Mouse (Mus musculus) hindbrain, embryonic 16.5 days (tissue): ENCODE data around the gene Kctd13. TPM values are rescaled to one million over a fixed set of nuclear protein-coding genes. Genes with fewer than 3 reads are reported as not detected.

ENCODE experiments used
- ATAC-seq: fragments of 200-750 bp; cut with Nextera tagmentation; 2 replicates; pipeline ENCODE4 v1.8.0; 2017; ENCODE audit warnings: moderate TSS enrichment, moderate library complexity
- H3K27ac ChIP-seq: fragments of 300-500 bp; sonication (generic); 2 replicates; pipeline ENCODE4 v1.5.1; 2014; ENCODE audit warnings: low read depth, mild to moderate bottlenecking, control low read depth, low read length, moderate library complexity
- H3K27me3 ChIP-seq: fragments of 300-500 bp; sonication (generic); replicated peaks from 2 replicates; pipeline ENCODE4 v1.6.1; 2014; ENCODE audit warnings: low read length; ENCODE audit not compliant: control insufficient read depth, insufficient read depth
- H3K36me3 ChIP-seq: fragments of 300-500 bp; sonication (generic); 2 replicates; pipeline ENCODE4 v1.6.1; 2014; ENCODE audit warnings: mild to moderate bottlenecking, low read length, moderate library complexity, mixed read lengths; ENCODE audit not compliant: control insufficient read depth, insufficient read depth
- H3K4me1 ChIP-seq: fragments of 300-500 bp; sonication (generic); 2 replicates; pipeline ENCODE4 v1.6.1; 2014; ENCODE audit warnings: low read depth, low read length; ENCODE audit not compliant: control insufficient read depth, insufficient read depth
- H3K4me2 ChIP-seq: fragments of 300-500 bp; sonication (generic); 2 replicates; pipeline ENCODE4 v1.6.1; 2014; ENCODE audit warnings: mild to moderate bottlenecking, low read length, control low read depth, moderate library complexity
- H3K4me3 ChIP-seq: fragments of 300-500 bp; sonication (generic); 2 replicates; pipeline ENCODE4 v1.5.1; 2014; ENCODE audit warnings: mild to moderate bottlenecking, low read length, control low read depth, moderate library complexity
- H3K9ac ChIP-seq: fragments of 300-500 bp; sonication (generic); 2 replicates; pipeline ENCODE4 v1.6.1; 2014; ENCODE audit warnings: low read depth, mild to moderate bottlenecking, control low read depth, low read length, moderate library complexity
- H3K9me3 ChIP-seq: fragments of 300-500 bp; sonication (generic); 2 replicates; pipeline ENCODE4 v1.6.1; 2014; ENCODE audit warnings: mild to moderate bottlenecking, low read length, moderate library complexity; ENCODE audit not compliant: control insufficient read depth
- WGBS: fragments of 180-500 bp; shearing (Covaris S2); extraction: QIAGEN DNeasy Blood & Tissue Kit; methylation state at CpG from one replicate; pipeline ENCODE4 v1.1.7; 2014; 5-methylcytosine and 5-hydroxymethylcytosine counted together
- polyA plus RNA-seq: library from polyadenylated mRNA; unstranded; fragments of >200 nt; fragmentation: Nextera tagmentation; extraction: Ambion mirVana; gene quantifications from 2 replicates; pipeline ENCODE4 v1.2.1, GENCODE M21; 2015

Gene Kctd13
- polyA plus RNA-seq, 1 experiment from 2014 or later, result 134 TPM

- H3K9ac ChIP-seq, result peak overlapping the region; percentile 78
- H3K4me1 ChIP-seq, result peaks cover 28% of the 10 kb centered on the region
- no peaks in the 10 kb centered on the region for H3K9me3 ChIP-seq
- H3K36me3 ChIP-seq, result no peaks in the 10 kb centered on the region; the same call in 1 of the 2 replicates
- ATAC-seq, result peak; percentile 7; the same call in 1 of the 2 replicates
- H3K4me2 ChIP-seq, result peak overlapping the region; percentile 93
- WGBS, result 5% methylated on average over 26 of the region's 26 CpGs
- no peaks in the 10 kb centered on the region for H3K27me3 ChIP-seq
- peak overlapping the region; percentile 93 for H3K27ac ChIP-seq
- H3K4me3 ChIP-seq, result peak overlapping the region; percentile 70
These were observed 22.3 kb downstream of the Kctd13 start for GRCm38 (mm10) chr7:126950647-126951615.

DNA sequence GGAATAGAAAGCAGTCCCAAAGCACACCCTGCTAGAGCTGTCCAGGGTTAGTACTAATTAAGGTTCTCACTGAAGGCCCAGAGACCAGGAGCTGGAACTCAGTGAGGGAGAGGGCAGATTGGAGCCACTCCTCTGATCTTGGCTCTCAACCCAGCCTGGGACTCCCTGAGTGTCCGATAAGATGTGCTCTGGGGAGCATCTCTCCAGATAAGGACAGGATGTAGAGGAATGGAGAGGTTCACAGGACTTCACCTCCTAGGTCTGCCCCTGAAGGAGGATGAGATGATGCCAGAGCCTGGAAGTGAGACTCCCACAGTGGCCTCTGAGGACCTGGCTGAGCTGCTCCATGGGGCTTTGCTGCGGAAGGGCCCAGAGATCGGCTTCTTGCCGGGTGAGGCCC, 23.1 kb downstream of the Kctd13 start:
- H3K27me3 ChIP-seq, result no peaks in the 10 kb centered on the region
- H3K36me3 ChIP-seq, result 0 out of 2 replicates have a peak, but pooled peaks cover 2% of the 10 kb centered on the region
- H3K9ac ChIP-seq, result peak overlapping the region; percentile 78
- peaks cover 28% of the 10 kb centered on the region for H3K4me1 ChIP-seq
- peak overlapping the region; percentile 93 for H3K4me2 ChIP-seq
- no peak for ATAC-seq
- H3K4me3 ChIP-seq, result peak overlapping the region; percentile 70
- whole genome bisulfite sequencing, result 21% methylated on average over 4 of the region's 4 CpGs
- H3K27ac ChIP-seq, result peak overlapping the region; percentile 58
- H3K9me3 ChIP-seq, result no peaks in the 10 kb centered on the region

- Histone ChIP-seq H3K27me3 (no peaks in the 10 kb centered on the region), H3K36me3 (peaks cover 7% of the 10 kb centered on the region; the same call in 1 of the 2 replicates), H3K4me3 (peak overlapping the region; percentile 70), H3K4me2 (peak overlapping the region; percentile 93), H3K4me1 (peaks cover 27% of the 10 kb centered on the region), H3K27ac (no peak overlapping the region), H3K9me3 (no peaks in the 10 kb centered on the region), H3K9ac (peak overlapping the region; percentile 43)
- WGBS, result 3% methylated on average over 8 of the region's 8 CpGs
- ATAC-seq, result no peak
These were observed 24.0 kb downstream of the Kctd13 start for GRCm38 (mm10) chr7:126952646-126953045.

GRCm38 (mm10) chr7:126955125-126955524, 26.4 kb downstream of the Kctd13 start:
- no peak overlapping the region for H3K4me3 ChIP-seq
- H3K36me3 ChIP-seq, result peaks cover 22% of the 10 kb centered on the region
- no peak overlapping the region for H3K4me2 ChIP-seq
- H3K9me3 ChIP-seq, result no peaks in the 10 kb centered on the region
- H3K9ac ChIP-seq, result no peak overlapping the region; the same call in 1 of the 2 replicates
- no peaks in the 10 kb centered on the region for H3K27me3 ChIP-seq
- ATAC-seq, result no peak
- 71% methylated on average over 3 of the region's 3 CpGs for WGBS
- peaks cover 15% of the 10 kb centered on the region for H3K4me1 ChIP-seq
- no peak overlapping the region for H3K27ac ChIP-seq

DNA sequence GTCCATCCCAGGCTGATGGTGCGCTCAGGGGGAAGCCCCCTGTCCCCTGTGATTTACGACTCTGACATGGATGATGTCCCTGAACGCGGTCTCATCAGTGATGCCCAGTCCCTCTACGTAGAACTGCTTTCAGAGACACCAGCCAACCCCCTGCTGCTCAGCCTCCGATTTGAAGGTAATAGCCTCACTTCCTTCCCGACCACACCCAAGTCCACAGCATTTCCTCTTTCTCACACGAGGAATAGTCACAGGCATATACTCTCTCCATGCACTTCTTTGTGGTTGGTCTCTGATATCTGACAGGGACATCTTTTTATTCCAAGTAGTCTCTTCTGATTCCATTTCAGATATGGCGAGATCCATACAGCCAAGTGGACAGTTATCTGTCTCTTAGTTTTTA, 31.1 kb downstream of the Kctd13 start:
- 71% methylated on average over 9 of the region's 9 CpGs for WGBS
- no peak overlapping the region for H3K27ac ChIP-seq
- H3K9me3 ChIP-seq, result no peaks in the 10 kb centered on the region
- no peak overlapping the region for H3K9ac ChIP-seq
- peaks cover 47% of the 10 kb centered on the region for H3K36me3 ChIP-seq
- H3K4me2 ChIP-seq, result no peak overlapping the region
- 0 out of 2 replicates have a peak, but pooled peaks cover 3% of the 10 kb centered on the region for H3K27me3 ChIP-seq
- H3K4me1 ChIP-seq, result no peaks in the 10 kb centered on the region
- ATAC-seq, result no peak
- H3K4me3 ChIP-seq, result no peak overlapping the region

DNA sequence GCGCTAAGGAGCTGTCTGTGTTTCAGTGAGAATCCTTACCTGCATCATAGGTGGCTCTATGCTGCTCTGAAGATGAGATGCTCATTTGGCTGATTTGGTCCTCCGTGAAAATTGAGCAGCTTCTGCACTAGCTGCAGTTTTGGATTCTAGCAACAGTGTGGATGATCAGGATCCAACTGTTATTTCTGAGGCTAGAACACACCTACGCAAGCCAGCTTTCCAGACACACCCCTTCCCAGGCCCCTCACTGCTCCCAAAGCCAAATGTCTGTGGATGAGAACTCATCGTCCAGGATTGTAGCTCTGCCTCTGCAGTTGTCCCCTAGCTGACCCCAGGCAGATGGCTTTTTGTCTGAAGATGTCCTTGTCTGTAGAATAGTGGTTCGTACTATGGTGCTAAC, 32.4 kb downstream of the Kctd13 start:
- no peak overlapping the region for H3K4me3 ChIP-seq
- no peaks in the 10 kb centered on the region for H3K4me1 ChIP-seq
- 0 out of 2 replicates have a peak, but pooled peaks cover 3% of the 10 kb centered on the region for H3K27me3 ChIP-seq
- H3K36me3 ChIP-seq, result peaks cover 47% of the 10 kb centered on the region
- H3K4me2 ChIP-seq, result no peak overlapping the region
- ATAC-seq, result no peak
- WGBS, result 87% methylated on average over 5 of the region's 5 CpGs
- H3K9me3 ChIP-seq, result no peaks in the 10 kb centered on the region
- H3K9ac ChIP-seq, result no peak overlapping the region
- H3K27ac ChIP-seq, result no peak overlapping the region

DNA sequence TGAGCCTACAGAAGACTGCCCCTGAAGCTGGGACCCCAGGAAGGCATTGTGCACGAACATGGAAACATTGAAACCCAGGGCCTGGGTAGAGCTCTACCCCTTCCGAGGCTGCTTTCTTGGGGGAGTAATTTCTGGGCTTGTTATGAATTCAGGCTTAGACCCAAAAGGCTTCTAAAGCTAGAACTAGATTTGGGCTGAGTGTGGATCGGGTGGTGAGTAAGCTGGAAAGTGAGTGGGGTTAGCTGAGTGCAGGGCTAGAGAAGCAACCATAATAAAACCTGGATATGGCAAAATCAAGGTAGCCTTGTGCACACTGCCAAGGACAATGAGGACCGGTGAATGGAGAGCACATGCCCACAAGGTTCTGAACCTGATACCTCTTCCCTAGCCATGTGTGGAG, 33.3 kb downstream of the Kctd13 start:
- ATAC-seq, result no peak
- Histone ChIP-seq H3K4me1 (no peaks in the 10 kb centered on the region), H3K9me3 (no peaks in the 10 kb centered on the region), H3K4me3 (no peak overlapping the region), H3K4me2 (no peak overlapping the region), H3K36me3 (peaks cover 44% of the 10 kb centered on the region), H3K9ac (no peak overlapping the region), H3K27ac (no peak overlapping the region), H3K27me3 (0 out of 2 replicates have a peak, but pooled peaks cover 3% of the 10 kb centered on the region)
- WGBS, result 84% methylated on average over 4 of the region's 4 CpGs

DNA sequence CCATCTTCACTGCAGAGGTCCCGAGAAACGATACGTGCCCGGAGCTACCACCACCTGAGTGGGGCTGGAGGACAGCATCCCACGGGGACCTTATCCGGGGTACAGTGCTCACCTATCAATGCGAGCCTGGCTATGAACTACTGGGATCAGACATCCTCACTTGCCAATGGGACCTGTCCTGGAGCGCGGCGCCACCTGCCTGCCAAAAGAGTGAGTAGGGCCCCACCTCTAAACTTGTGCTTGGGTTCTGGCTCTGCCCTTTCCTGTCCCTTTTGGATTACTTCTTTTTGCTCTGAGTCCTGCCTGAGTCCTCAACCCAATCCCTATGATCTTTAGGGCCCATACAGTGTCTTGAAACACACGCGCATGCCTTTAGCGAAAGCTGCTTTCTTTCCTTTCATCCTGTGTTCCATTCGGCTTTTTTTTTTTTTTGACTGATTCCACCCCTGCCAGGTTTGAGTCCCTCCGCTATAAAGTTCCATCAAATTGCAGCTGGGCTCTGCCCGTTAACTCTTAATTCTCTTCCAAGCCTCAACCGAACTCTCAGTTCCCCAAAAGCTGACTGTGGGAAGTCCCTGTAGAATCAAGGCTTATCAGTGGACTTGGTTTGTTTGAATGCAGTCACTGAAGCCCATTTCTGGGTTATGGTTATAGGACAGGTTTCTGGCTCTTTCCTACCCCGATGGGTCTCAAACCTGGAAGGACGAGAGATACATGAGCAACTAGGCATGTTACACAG, 35.0 kb downstream of the Kctd13 start:
- no peak overlapping the region for H3K4me3 ChIP-seq
- no peak overlapping the region for H3K27ac ChIP-seq
- no peaks in the 10 kb centered on the region for H3K9me3 ChIP-seq
- no peaks in the 10 kb centered on the region for H3K4me1 ChIP-seq
- WGBS, result 32% methylated on average over 19 of the region's 19 CpGs
- H3K4me2 ChIP-seq, result no peak overlapping the region
- H3K36me3 ChIP-seq, result peaks cover 49% of the 10 kb centered on the region
- H3K9ac ChIP-seq, result no peak overlapping the region
- 0 out of 2 replicates have a peak, but pooled peaks cover 3% of the 10 kb centered on the region for H3K27me3 ChIP-seq
- ATAC-seq, result no peak

- H3K36me3 ChIP-seq, result peaks cover 43% of the 10 kb centered on the region
- 72% methylated on average over 3 of the region's 3 CpGs for WGBS
- ATAC-seq, result no peak
These were observed 36.9 kb downstream of the Kctd13 start for GRCm38 (mm10) chr7:126965568-126965967.

More at GRCm38 (mm10) chr7:126965568-126965967, 36.9 kb downstream of the Kctd13 start:
- H3K9ac ChIP-seq, result no peak overlapping the region
- no peak overlapping the region for H3K27ac ChIP-seq
- H3K4me2 ChIP-seq, result no peak overlapping the region
- no peaks in the 10 kb centered on the region for H3K9me3 ChIP-seq
- 0 out of 2 replicates have a peak, but pooled peaks cover 3% of the 10 kb centered on the region for H3K27me3 ChIP-seq
- no peaks in the 10 kb centered on the region for H3K4me1 ChIP-seq
- no peak overlapping the region for H3K4me3 ChIP-seq
